Mouse (Mus musculus) monocyte, adult 5-6 weeks (primary cell): Measurements from ENCODE around the gene Gm8764. TPM values are rescaled to one million over a fixed set of nuclear protein-coding genes. Genes with fewer than 3 reads are reported as not detected.
"Not testable (repeated sequence)": the region's sequence is repeated elsewhere in the genome, so short reads cannot be mapped to it uniquely, and the experiment has no call there.

Experiments
- ATAC-seq: fragments of 153-309, 156-312 bp; replicated peaks from 2 replicates; pipeline ENCODE4 v1.8.0; 2017; ENCODE audit warnings: mild to moderate bottlenecking; ENCODE audit not compliant: low TSS enrichment, insufficient number of reproducible peaks, severe bottlenecking, poor library complexity, low FRiP score
- total RNA-seq: library from RNA; stranded (forward); fragments of 200-1000, 200-491, 200-594 nt; gene quantifications from 3 replicates; pipeline ENCODE4 v1.2.3, GENCODE M21; 2017

Gene Gm8764
- total RNA-seq = not detected in 3 replicates

GRCm38 (mm10) chr10:104159706-104160105, at the start of gene Gm8764:
Gm8764 (plus strand) TSS chr10:104160006.
- ATAC-seq = not testable (repeated sequence)

- no peak for ATAC-seq
Measured at GRCm38 (mm10) chr10:104110044-104110443, 49.8 kb upstream of the Gm8764 start.

DNA sequence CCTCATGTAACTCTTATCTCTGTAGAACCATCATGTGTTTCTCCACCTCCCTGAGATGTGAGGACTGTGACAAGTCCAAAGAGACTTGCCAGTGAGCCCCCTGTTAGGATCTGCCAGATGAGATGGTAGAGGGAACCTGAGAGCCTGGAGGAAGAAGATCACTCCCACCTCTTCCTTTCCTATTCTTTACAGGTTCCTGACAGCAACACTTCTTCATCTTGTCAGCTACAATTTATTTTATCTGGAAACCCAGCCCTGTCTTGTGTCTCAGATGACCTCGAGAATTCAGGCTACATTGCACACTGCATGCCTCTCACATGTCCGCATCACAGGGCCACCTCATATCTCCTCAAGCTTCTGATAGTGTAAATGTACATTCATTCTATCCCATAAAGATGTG, 41.5 kb upstream of the Gm8764 start:
- no peak for ATAC-seq

GRCm38 (mm10) chr10:104142687-104143086, 17.1 kb upstream of the Gm8764 start, which contains the start of gene Gm21293:
Gm21293 (plus strand) TSS chr10:104142987.
- not testable (repeated sequence) for ATAC-seq

GRCm38 (mm10) chr10:104151197-104151596, 8.6 kb upstream of the Gm8764 start, which contains the start of gene Gm6763:
Gm6763 (plus strand) TSS chr10:104151497.
- ATAC-seq = not testable (repeated sequence)

- ATAC-seq = not testable (repeated sequence)
Measured at GRCm38 (mm10) chr10:104168215-104168614, 8.4 kb downstream of the Gm8764 start, which contains the start of gene Gm21304. Gm21304 (plus strand) TSS chr10:104168515.

DNA sequence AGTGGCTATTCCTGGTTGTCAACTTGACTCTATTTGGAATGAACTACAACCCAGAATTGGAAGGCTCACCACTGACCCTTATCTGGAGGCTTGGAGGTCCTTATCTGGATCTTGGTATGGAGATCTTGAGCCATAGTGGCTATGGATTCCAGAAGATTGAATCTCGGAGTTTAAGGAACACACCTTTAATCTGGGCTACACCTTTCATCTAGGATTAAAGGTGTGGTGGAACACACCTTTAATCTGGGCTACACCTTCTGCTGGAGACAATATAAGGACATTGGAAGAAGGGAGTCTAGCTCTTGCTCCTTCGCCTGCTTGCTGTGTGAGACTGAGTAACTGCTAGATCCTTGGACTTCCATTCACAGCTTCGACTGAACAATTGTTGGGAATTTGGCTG, 16.9 kb downstream of the Gm8764 start, which contains the start of gene Gm21312:
Gene Gm21312, plus strand, starts transcription at position 301 of the 400 bp plus-strand sequence.
- not testable (repeated sequence) for ATAC-seq

DNA sequence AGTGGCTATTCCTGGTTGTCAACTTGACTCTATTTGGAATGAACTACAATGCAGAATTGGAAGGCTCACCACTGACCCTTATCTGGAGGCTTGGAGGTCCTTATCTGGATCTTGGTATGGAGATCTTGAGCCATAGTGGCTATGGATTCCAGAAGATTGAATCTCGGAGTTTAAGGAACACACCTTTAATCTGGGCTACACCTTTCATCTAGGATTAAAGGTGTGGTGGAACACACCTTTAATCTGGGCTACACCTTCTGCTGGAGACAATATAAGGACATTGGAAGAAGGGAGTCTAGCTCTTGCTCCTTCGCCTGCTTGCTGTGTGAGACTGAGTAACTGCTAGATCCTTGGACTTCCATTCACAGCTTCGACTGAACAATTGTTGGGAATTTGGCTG, 25.4 kb downstream of the Gm8764 start, which contains the start of gene Gm20765:
Gene Gm20765, plus strand, starts transcription at position 301 of the 400 bp plus-strand sequence.
- ATAC-seq = not testable (repeated sequence)

- ATAC-seq = not testable (repeated sequence)
Measured at GRCm38 (mm10) chr10:104193742-104194141, 33.9 kb downstream of the Gm8764 start, which contains the start of gene Gm4340. Gm4340 (plus strand) TSS chr10:104194042.

GRCm38 (mm10) chr10:104209655-104210054, 49.8 kb downstream of the Gm8764 start:
- no peak for ATAC-seq

DNA sequence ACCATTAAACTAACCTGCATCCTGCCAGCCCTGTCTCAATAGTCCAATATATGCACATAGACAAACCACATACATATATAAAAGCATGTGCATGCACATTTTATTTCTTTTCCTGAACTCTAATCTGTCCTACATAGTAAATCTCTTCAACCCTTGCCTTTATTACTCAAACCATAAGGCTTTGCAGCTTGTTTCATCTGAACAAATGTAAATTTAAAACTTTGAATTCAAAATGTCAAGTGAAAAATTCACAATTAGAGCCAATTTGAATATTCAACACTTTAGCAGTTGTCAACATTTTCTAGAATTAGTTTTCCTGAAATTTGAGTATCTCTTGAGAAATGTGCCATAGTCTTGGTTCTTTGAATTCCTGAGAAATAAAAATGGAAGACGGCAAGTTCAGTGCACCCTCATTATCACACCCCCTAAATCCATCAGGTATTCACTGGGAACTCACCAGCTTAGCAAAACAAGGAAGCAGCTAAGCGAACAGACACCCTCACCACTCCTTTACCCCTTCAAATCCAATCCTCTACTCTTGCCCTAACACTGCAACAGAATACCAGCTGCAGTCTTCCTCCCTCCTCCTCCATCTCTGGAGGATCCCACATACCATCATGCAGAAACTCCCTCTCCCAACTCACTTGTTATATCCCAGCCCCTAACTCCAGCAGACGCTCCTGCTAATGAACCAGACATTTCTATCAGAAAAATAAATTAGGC, 50.6 kb downstream of the Gm8764 start:
- ATAC-seq = no peak

Other genes starting within 250 kb of the Gm8764 start
- gene Gm21293, start 17.0 kb upstream of the Gm8764 start, total RNA-seq = not detected in 3 replicates
- not detected in 3 replicates for gene Gm6763, start 8.5 kb upstream of the Gm8764 start, total RNA-seq
- not detected in 3 replicates for gene Gm21304, start 8.5 kb downstream of the Gm8764 start, total RNA-seq
- gene Gm21312, start 17.0 kb downstream of the Gm8764 start, total RNA-seq = not detected in 3 replicates
- not detected in 3 replicates for gene Gm20765, start 25.5 kb downstream of the Gm8764 start, total RNA-seq
- not detected in 3 replicates for gene Gm4340, start 34.0 kb downstream of the Gm8764 start, total RNA-seq